Mouse (Mus musculus) MN1 (cell line): ENCODE measurements around the gene Ebf3.

Experiments used
- DNase-seq: peaks from one replicate; pipeline ENCODE4 v3.0.0-alpha.2; 2016; ENCODE audit warnings: low spot score

Gene Ebf3

GRCm38 (mm10) chr7:137311341-137312110 lies 2.7 kb downstream of the Ebf3 start:
- DNase-seq = no peak

- no peak for DNase-seq
Observed at GRCm38 (mm10) chr7:137310876-137311275, 3.4 kb downstream of the Ebf3 start.

- DNase-seq = no peak
Observed at GRCm38 (mm10) chr7:137310091-137310761, 4.0 kb downstream of the Ebf3 start.

GRCm38 (mm10) chr7:137309071-137310066 lies 4.9 kb downstream of the Ebf3 start:
- no peak for DNase-seq

- no peak for DNase-seq
Observed at GRCm38 (mm10) chr7:137308061-137309060, 5.9 kb downstream of the Ebf3 start.

- no peak for DNase-seq
Observed at GRCm38 (mm10) chr7:137307131-137307530, 7.1 kb downstream of the Ebf3 start.

GRCm38 (mm10) chr7:137306127-137306526 lies 8.1 kb downstream of the Ebf3 start:
- no peak for DNase-seq

GRCm38 (mm10) chr7:137303776-137304171 lies 10.5 kb downstream of the Ebf3 start:
- DNase-seq = no peak

GRCm38 (mm10) chr7:137302961-137303775 lies 11.1 kb downstream of the Ebf3 start:
- no peak for DNase-seq

- no peak for DNase-seq
Observed at GRCm38 (mm10) chr7:137302161-137302560, 12.1 kb downstream of the Ebf3 start.

- peak; percentile 95 for DNase-seq
Observed at GRCm38 (mm10) chr7:137301329-137301751, 12.9 kb downstream of the Ebf3 start.

GRCm38 (mm10) chr7:137300826-137301225 lies 13.4 kb downstream of the Ebf3 start:
- DNase-seq = peak; percentile 55

- no peak for DNase-seq
Observed at GRCm38 (mm10) chr7:137300169-137300568, 14.1 kb downstream of the Ebf3 start.

GRCm38 (mm10) chr7:137297594-137298381 lies 16.5 kb downstream of the Ebf3 start:
- DNase-seq = no peak

GRCm38 (mm10) chr7:137297131-137297530 lies 17.1 kb downstream of the Ebf3 start:
- no peak for DNase-seq

- no peak for DNase-seq
Observed at GRCm38 (mm10) chr7:137295612-137296011, 18.6 kb downstream of the Ebf3 start.

- DNase-seq = peak; percentile 73
Observed at GRCm38 (mm10) chr7:137294446-137294845, 19.8 kb downstream of the Ebf3 start.

- no peak for DNase-seq
Observed at GRCm38 (mm10) chr7:137289290-137289957, 24.8 kb downstream of the Ebf3 start.

GRCm38 (mm10) chr7:137278171-137278570 lies 36.1 kb downstream of the Ebf3 start:
- no peak for DNase-seq
